Mouse (Mus musculus): ENCODE measurements around the gene Gm20696.

- TF ChIP-seq CTCF (IDR thresholded peaks at IDR 0.05; ENCODE audit: low read depth) (no peak), EP300 (optimal IDR thresholded peaks at IDR 0.05) (no peak)
These were observed 318.8 kb downstream of the Gm20696 start for GRCm38 (mm10) chr6:99347836-99348235.
